Mouse (Mus musculus): ENCODE results near the gene Asic4. TPM values are rescaled to one million over a fixed set of nuclear protein-coding genes. Genes with fewer than 3 reads are reported as not detected.

Gene Asic4
- total and polyA plus RNA-seq, 2 experiments from 2014 or later = 0.04 TPM; not detected in 1

GRCm38 (mm10) chr1:75478916-75479634, 28.8 kb downstream of the Asic4 start, which contains the start of the genes Chpf and Tmem198:
Gene Chpf (minus strand): TSS chr1:75479307.
Gene Tmem198 (plus strand): TSS chr1:75479532.
- H3K4me1 ChIP-seq (ENCODE audit: control insufficient read depth, insufficient read depth) = peaks cover 7% of the 10 kb centered on the region; the same call in 1 of the 2 replicates
- H3K36me3 ChIP-seq (replicated peaks; ENCODE audit: control insufficient read depth, insufficient read depth, low read length) = peaks cover 18% of the 10 kb centered on the region
- peak within 1 kb of the TSS; percentile 67 for H3K9ac ChIP-seq (replicated peaks; ENCODE audit: low read depth, low read length)
- peak within 1 kb of the TSS; percentile 93 for H3K4me2 ChIP-seq (ENCODE audit: low read depth, low read length)
- WGBS = under 1% methylated on average over 54 of the region's 76 CpGs
- peak within 1 kb of the TSS; percentile 85 for H3K27ac ChIP-seq (ENCODE audit: low read depth)
- DNase-seq (ENCODE audit: low spot score) (peak; percentile 92), ATAC-seq (ENCODE audit: insufficient read depth, low read depth) (peak; percentile 89)
- no peak for TF ChIP-seq CTCF (IDR thresholded peaks at IDR 0.05; ENCODE audit: low read depth)
- TF ChIP-seq EP300 (IDR thresholded peaks at IDR 0.05; ENCODE audit: low read depth) = peak; percentile 60; the same call in 1 of the 2 replicates
- H3K27me3 ChIP-seq (ENCODE audit: control insufficient read depth, insufficient read depth, low read length) = peaks cover 59% of the 10 kb centered on the region
- H3K9me3 ChIP-seq (replicated peaks; ENCODE audit: control insufficient read depth, low read length) = no peaks in the 10 kb centered on the region
- peak within 1 kb of the TSS; percentile 76 for H3K4me3 ChIP-seq (ENCODE audit: low read depth, low read length)

- 3% methylated on average over 14 of the region's 24 CpGs for WGBS
- TF ChIP-seq CTCF (IDR thresholded peaks at IDR 0.05; ENCODE audit: low read depth) (no peak), EP300 (IDR thresholded peaks at IDR 0.05; ENCODE audit: low read depth) (no peak)
- Histone ChIP-seq H3K4me1 (ENCODE audit: control insufficient read depth, insufficient read depth) (peaks cover 7% of the 10 kb centered on the region; the same call in 1 of the 2 replicates), H3K4me3 (ENCODE audit: low read depth, low read length) (peak overlapping the region; percentile 76), H3K4me2 (ENCODE audit: low read depth, low read length) (peak overlapping the region; percentile 93), H3K27me3 (ENCODE audit: control insufficient read depth, insufficient read depth, low read length) (peaks cover 58% of the 10 kb centered on the region), H3K27ac (ENCODE audit: low read depth) (no peak overlapping the region), H3K9ac (replicated peaks; ENCODE audit: low read depth, low read length) (no peak overlapping the region), H3K9me3 (replicated peaks; ENCODE audit: control insufficient read depth, low read length) (no peaks in the 10 kb centered on the region), H3K36me3 (replicated peaks; ENCODE audit: control insufficient read depth, insufficient read depth, low read length) (peaks cover 14% of the 10 kb centered on the region)
- no peak for DNase-seq (ENCODE audit: low spot score)
- no peak for ATAC-seq (ENCODE audit: insufficient read depth, low read depth)
These were observed 29.4 kb downstream of the Asic4 start for GRCm38 (mm10) chr1:75479635-75479989.

DNA sequence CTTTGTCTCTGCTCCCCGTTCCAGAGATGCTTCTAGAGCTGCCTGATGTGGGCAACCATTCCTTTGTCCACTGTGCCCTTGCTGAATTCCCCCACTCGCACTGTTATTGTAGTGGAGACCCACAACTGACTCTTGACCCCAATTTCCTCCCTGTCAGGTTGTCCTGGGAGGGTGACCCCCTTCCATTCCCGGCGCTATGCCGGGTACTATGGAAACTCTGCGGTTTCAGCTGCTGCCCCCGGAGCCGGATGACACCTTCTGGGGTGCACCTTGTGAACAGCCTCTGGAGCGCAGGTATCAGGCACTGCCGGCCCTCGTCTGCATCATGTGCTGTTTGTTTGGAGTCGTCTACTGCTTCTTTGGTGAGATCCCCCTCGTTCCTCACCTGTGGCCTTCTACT, 29.8 kb downstream of the Asic4 start:
- H3K4me2 ChIP-seq (ENCODE audit: low read depth, low read length) = peak overlapping the region; percentile 93
- no peak overlapping the region for H3K27ac ChIP-seq (ENCODE audit: low read depth)
- H3K9ac ChIP-seq (replicated peaks; ENCODE audit: low read depth, low read length) = no peak overlapping the region
- H3K4me3 ChIP-seq (ENCODE audit: low read depth, low read length) = peak overlapping the region; percentile 76
- H3K36me3 ChIP-seq (replicated peaks; ENCODE audit: control insufficient read depth, insufficient read depth, low read length) = peaks cover 10% of the 10 kb centered on the region
- H3K27me3 ChIP-seq (ENCODE audit: control insufficient read depth, insufficient read depth, low read length) = peaks cover 57% of the 10 kb centered on the region
- peaks cover 7% of the 10 kb centered on the region; the same call in 1 of the 2 replicates for H3K4me1 ChIP-seq (ENCODE audit: control insufficient read depth, insufficient read depth)
- ATAC-seq (ENCODE audit: insufficient read depth, low read depth) (no peak), DNase-seq (ENCODE audit: low spot score) (no peak)
- H3K9me3 ChIP-seq (replicated peaks; ENCODE audit: control insufficient read depth, low read length) = no peaks in the 10 kb centered on the region
- WGBS = 24% methylated on average over 13 of the region's 13 CpGs
- no peak for TF ChIP-seq EP300 (IDR thresholded peaks at IDR 0.05; ENCODE audit: low read depth)
- TF ChIP-seq CTCF (IDR thresholded peaks at IDR 0.05; ENCODE audit: low read depth) = no peak

DNA sequence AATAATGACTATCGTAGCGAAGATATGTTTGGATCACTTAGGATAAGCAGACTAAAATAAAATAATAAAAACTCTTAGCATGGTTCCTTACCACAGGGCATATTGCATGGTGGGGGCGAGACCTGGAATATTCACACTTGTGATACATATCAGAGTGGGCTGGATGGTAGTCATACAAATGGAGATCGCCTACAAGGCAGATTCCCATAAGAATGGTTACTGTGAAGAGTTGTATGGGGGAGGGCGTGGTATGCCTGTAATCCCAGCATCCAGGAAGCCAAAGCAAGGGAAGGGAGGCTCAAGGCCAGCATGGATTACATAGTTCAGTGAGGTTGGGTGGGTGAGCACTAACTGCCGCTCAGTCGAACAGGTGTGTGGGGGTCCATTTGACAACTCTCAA, 30.5 kb downstream of the Asic4 start:
- ATAC-seq (ENCODE audit: insufficient read depth, low read depth) = no peak
- WGBS = 78% methylated on average over 7 of the region's 7 CpGs
- peaks cover 7% of the 10 kb centered on the region; the same call in 1 of the 2 replicates for H3K4me1 ChIP-seq (ENCODE audit: control insufficient read depth, insufficient read depth)
- H3K9me3 ChIP-seq (replicated peaks; ENCODE audit: control insufficient read depth, low read length) = no peaks in the 10 kb centered on the region
- TF ChIP-seq CTCF (IDR thresholded peaks at IDR 0.05; ENCODE audit: low read depth) = no peak
- no peak for TF ChIP-seq EP300 (IDR thresholded peaks at IDR 0.05; ENCODE audit: low read depth)
- H3K4me2 ChIP-seq (ENCODE audit: low read depth, low read length) = no peak overlapping the region
- H3K4me3 ChIP-seq (ENCODE audit: low read depth, low read length) = no peak overlapping the region
- peaks cover 54% of the 10 kb centered on the region for H3K27me3 ChIP-seq (ENCODE audit: control insufficient read depth, insufficient read depth, low read length)
- DNase-seq (ENCODE audit: low spot score) = no peak
- H3K9ac ChIP-seq (replicated peaks; ENCODE audit: low read depth, low read length) = no peak overlapping the region
- peaks cover 7% of the 10 kb centered on the region for H3K36me3 ChIP-seq (replicated peaks; ENCODE audit: control insufficient read depth, insufficient read depth, low read length)
- H3K27ac ChIP-seq (ENCODE audit: low read depth) = no peak overlapping the region

DNA sequence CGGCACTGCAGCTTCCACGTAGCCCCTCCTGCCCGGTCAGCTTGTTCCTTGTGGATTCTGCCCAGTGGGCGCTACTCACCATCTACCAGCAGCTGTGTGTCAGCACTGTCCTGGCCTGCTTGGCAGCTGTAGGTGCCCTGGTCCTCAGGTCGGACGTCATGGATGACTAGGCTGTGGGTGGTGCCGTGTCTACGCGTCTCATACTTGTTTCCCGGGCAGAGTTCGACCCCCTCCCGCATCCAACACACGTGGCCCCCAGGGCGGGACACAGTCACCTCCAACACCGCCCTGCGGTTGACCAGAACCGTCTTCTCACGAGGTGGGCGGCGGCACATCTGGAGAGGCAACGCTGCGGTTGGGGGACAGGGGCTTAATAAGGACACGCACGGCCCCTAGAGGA, 36.3 kb downstream of the Asic4 start:
- Histone ChIP-seq H3K27me3 (ENCODE audit: control insufficient read depth, insufficient read depth, low read length) (peaks cover 52% of the 10 kb centered on the region), H3K36me3 (replicated peaks; ENCODE audit: control insufficient read depth, insufficient read depth, low read length) (peaks cover 48% of the 10 kb centered on the region), H3K4me2 (ENCODE audit: low read depth, low read length) (no peak overlapping the region), H3K4me3 (ENCODE audit: low read depth, low read length) (no peak overlapping the region), H3K9me3 (replicated peaks; ENCODE audit: control insufficient read depth, low read length) (no peaks in the 10 kb centered on the region), H3K27ac (ENCODE audit: low read depth) (no peak overlapping the region), H3K9ac (replicated peaks; ENCODE audit: low read depth, low read length) (no peak overlapping the region), H3K4me1 (ENCODE audit: control insufficient read depth, insufficient read depth) (0 out of 2 replicates have a peak, but pooled peaks cover 6% of the 10 kb centered on the region)
- 41% methylated on average over 24 of the region's 24 CpGs for WGBS
- ATAC-seq (ENCODE audit: insufficient read depth, low read depth) (no peak), DNase-seq (ENCODE audit: low spot score) (no peak)
- TF ChIP-seq CTCF (IDR thresholded peaks at IDR 0.05; ENCODE audit: low read depth) (no peak), EP300 (IDR thresholded peaks at IDR 0.05; ENCODE audit: low read depth) (no peak)
